Mouse (Mus musculus) colon, adult 2 months (tissue): ENCODE measurements around the gene Tns1. TPM values are rescaled to one million over a fixed set of nuclear protein-coding genes. Genes with fewer than 3 reads are reported as not detected.

ENCODE experiments used
- polyA plus RNA-seq: library from polyadenylated mRNA; depleted of rRNA; stranded (reverse); fragments of >200 nt; gene quantifications from 2 replicates; pipeline ENCODE4 v1.2.3, GENCODE M21; 2012; rRNA removed

The Tns1 gene
- 180 and 196 TPM in 2 replicates for polyA plus RNA-seq

DNA sequence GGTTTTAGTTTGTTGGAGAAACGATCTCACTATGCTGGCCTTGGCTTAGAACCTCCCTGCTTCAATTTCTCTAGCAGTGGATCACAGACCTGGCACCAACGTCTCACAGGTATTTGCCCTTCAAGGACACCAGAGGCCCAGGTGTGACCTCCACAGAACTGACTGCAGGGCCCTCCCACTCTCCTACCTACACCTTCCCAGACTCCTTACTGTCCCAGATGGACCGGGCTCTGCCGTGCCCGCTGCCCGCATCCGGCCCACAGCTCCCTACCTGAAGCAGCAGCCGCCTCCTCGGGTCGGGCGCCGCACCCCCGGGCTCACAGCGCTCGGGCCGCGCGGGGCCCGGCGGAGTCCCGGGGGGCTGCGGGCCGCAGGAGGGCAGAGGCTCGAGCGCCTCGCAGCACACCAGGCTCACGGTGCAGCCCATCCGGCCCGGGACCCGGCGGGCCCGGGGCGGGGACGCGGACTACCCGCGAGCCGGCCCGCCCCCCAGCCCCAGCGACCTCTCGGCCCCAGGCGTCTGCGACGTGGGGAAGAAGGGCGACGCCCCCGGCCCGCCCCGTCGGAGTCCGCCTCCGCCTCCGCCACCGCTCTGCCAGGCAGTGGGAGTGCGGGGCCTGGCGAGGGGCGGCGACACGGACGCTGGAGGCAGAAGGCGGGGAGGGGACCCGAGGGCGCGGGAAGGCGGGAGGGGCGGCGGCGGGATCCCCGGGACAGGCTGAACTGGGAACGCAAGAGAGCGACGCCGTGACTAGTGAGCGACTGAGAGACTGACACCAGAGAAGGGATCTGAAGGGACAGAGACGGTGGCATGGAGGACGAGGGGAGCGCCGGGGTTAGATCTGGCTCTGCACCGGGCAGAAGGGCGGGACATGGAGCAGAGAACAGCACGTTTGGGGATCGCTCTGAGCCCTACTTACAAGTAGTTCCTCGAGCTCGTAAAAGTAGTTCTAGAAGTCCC, at the start of gene Tns1:
Gene Tns1 (minus strand): TSS at position 429 of the 961 bp plus-strand sequence.

DNA sequence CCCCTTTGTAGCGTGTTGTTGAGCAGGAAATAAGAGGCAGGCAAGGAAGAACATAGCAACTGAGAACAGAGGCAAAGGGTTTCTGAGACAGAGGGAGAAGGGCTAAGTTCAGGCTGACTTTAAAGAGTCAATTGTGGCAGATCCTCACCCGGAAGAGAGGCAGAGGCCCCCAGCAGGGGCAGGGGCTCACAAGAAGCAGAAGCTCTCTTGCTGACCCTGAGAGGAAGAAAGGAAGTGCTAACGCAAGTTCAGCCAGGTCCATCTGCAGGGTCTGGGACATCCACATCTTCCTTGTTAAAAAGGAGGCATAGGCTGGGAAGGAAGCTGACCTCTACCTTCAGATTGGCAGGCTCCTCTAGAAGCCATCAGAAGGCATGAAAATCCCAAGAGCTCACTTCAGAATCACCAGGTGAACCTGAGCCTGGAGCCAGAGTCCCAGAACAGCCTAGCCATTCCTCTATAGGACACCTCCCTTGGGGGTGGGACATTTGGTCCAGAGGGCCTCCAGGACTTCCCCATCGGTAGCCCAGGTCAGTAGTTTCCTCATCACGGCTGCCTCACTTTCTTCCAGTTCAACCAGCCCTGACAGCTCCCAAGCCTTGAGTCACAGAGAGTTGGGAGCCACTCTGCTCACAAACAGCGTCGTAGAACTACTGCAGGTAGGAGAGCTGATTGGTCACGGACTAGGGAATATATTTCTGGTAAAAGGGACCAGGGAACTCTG, 29.4 kb upstream of the Tns1 start, which contains the start of gene Cxcr2:
Gene Cxcr2 (plus strand): TSS at position 529 of the 724 bp plus-strand sequence.

DNA sequence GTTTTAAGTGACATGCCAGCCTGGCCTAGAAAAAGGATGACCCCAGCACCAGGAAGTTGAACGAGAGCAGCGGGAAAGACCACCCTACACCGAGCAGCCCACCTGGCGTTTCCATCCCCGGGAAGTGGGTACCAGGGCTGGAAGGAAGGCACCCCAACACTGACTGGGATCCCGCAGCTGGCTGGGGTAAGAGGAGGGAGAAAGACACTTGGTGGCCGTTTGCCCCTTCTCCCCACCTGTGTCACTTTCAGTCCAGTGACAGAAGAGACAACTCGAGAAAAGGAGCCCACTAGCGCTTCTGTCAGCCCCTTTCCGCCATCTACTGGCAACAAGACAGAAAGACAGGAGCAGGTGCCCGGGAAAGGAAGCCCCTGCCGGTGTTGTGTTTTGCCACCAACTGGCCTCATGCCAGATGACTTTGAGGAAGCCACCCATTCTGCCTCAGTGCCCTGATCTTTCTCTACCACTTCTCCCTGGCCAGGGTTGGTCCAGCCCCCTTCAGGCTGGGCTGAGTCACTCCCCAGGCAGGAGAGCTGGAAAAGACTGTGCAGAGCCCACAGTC, 823 bp upstream of the Tns1 start, which contains the start of gene Rufy4:
Gene Rufy4 (plus strand): TSS at position 551 of the 562 bp plus-strand sequence.

Other genes starting within 250 kb of the Tns1 start
- gene Rufy4, start 1.1 kb upstream of the Tns1 start, polyA plus RNA-seq: 0.10 and 0.21 TPM in 2 replicates
- gene Cxcr2, start 29.5 kb upstream of the Tns1 start, polyA plus RNA-seq: 0.06 and 0.07 TPM in 2 replicates
- not detected in 2 replicates for gene Cxcr1, start 70.2 kb upstream of the Tns1 start, polyA plus RNA-seq
- gene Arpc2, start 111.6 kb upstream of the Tns1 start, polyA plus RNA-seq: 211 and 224 TPM in 2 replicates
- 5.9 and 7.2 TPM in 2 replicates for gene Gpbar1, start 154.1 kb upstream of the Tns1 start, polyA plus RNA-seq
- gene Aamp, start 160.3 kb upstream of the Tns1 start, polyA plus RNA-seq: 143 and 167 TPM in 2 replicates
- 74.0 and 103 TPM in 2 replicates for gene Pnkd, start 160.5 kb upstream of the Tns1 start, polyA plus RNA-seq
- 547 and 710 TPM in 2 replicates for gene Tmbim1, start 181.2 kb upstream of the Tns1 start, polyA plus RNA-seq
- gene Catip, start 237.7 kb upstream of the Tns1 start, polyA plus RNA-seq: 0.74 and 0.82 TPM in 2 replicates